Mouse (Mus musculus) hindbrain, embryonic 10.5 days (tissue): ENCODE measurements around the gene Spats1. TPM values are rescaled to one million over a fixed set of nuclear protein-coding genes. Genes with fewer than 3 reads are reported as not detected.
A peak's percentile ranks its signal among the peaks of the same experiment; 100 is the strongest.

Source experiments
- DNase-seq: peaks from one replicate; pipeline ENCODE4 v3.0.0-alpha.2; 2017; ENCODE audit warnings: low spot score
- H3K27ac ChIP-seq: fragments of 300-500 bp; sonication (generic); 2 replicates; pipeline ENCODE4 v1.5.1; 2016; ENCODE audit warnings: mild to moderate bottlenecking, moderate library complexity
- H3K27me3 ChIP-seq: fragments of 300-500 bp; sonication (generic); 2 replicates; pipeline ENCODE4 v1.6.1; 2016; ENCODE audit warnings: mild to moderate bottlenecking; ENCODE audit not compliant: poor library complexity, insufficient read depth, severe bottlenecking
- H3K36me3 ChIP-seq: fragments of 300-500 bp; sonication (generic); 2 replicates; pipeline ENCODE4 v1.6.1; 2016; ENCODE audit warnings: mild to moderate bottlenecking, moderate library complexity
- H3K4me1 ChIP-seq: fragments of 300-500 bp; sonication (generic); replicated peaks from 2 replicates; pipeline ENCODE4 v1.6.1; 2016; ENCODE audit warnings: mild to moderate bottlenecking
- H3K4me3 ChIP-seq: fragments of 300-500 bp; sonication (generic); 2 replicates; pipeline ENCODE4 v1.5.1; 2016; ENCODE audit warnings: mild to moderate bottlenecking, moderate library complexity
- H3K9me3 ChIP-seq: fragments of 300-500 bp; sonication (generic); 2 replicates; pipeline ENCODE4 v1.6.1; 2016; ENCODE audit warnings: mild to moderate bottlenecking, moderate library complexity
- WGBS: fragments of 180-500 bp; shearing (Covaris S2); methylation state at CpG from one replicate; pipeline ENCODE4 v1.1.7; 2016; 5-methylcytosine and 5-hydroxymethylcytosine counted together
- polyA plus RNA-seq: library from polyadenylated mRNA; unstranded; fragments of >200 nt; fragmentation: Nextera tagmentation; extraction: Ambion mirVana; gene quantifications from 2 replicates; pipeline ENCODE4 v1.2.1, GENCODE M21; 2016

Spats1 gene
- 0.31 and 0.36 TPM in 2 replicates for polyA plus RNA-seq

DNA sequence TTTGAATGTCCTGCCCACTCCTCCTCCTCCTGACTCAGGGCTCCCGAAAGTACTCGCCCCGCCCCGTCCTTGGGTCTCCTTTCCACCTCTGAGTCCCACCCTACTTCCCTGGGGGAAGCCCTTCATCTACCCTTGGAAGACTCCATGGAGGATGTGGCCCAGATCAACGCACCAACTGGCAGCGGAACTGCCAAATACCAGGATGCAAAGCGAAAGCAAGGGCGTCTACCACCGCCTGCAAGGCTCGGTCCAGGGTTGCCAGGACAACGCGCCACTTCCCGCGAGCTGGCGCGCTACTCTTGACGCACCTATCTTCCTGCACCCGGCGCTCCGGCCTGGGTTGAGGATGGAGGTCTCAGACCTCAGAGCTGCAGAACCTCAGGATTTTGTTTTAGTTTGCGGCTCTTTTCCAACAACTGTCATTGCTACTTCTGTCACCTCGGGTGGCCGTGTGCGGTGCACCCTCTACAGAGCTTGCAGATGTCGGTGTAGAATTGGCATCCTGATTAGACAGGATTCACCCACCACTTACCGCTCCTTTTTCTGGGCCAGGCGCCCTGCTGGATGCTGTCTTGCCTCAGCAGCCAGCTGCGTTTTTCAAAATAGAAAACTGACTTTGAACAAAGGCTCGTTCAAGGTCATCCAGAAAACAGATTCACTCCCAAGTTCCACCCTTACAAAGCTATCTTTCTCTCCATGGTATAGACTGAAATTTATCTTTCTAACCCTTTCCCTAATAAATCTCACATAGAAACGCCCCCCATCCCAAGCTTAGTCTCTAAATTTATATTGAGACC lies at the start of gene Spats1:
Gene Spats1 (minus strand): TSS at position 747 of the 797 bp plus-strand sequence.
- Histone ChIP-seq H3K36me3 (no peaks in the 10 kb centered on the region), H3K4me1 (peaks cover 18% of the 10 kb centered on the region; the same call in 1 of the 2 replicates), H3K27ac (peak within 1 kb of the TSS; percentile 36; the same call in 1 of the 2 replicates), H3K9me3 (no peaks in the 10 kb centered on the region), H3K4me3 (peak within 1 kb of the TSS; percentile 56), H3K27me3 (peaks cover 47% of the 10 kb centered on the region)
- peak; percentile 71 for DNase-seq
- WGBS: 6% methylated on average over 30 of the region's 30 CpGs

DNA sequence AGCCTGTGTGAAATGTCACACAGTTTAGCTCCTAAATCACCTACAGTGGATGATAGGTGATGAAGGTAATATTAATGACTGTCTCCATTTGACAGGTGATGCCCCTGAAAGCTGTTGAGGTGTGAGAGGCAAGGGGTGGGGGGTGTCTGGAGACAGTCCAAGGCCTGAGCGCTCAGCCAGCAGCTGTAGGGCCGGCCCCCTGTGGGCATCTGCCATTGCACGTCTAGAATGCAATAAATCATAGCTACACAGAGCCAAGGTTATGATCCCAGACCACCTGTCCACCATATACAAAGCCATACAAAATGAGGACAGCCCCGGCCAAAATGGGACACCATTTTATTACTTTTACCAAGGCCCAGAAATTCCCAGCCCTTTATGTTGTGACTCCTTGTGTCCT lies 49.7 kb upstream of the Spats1 start:
- Histone ChIP-seq H3K4me1 (peaks cover 24% of the 10 kb centered on the region), H3K27me3 (peaks cover 59% of the 10 kb centered on the region)
- 81% methylated on average over 4 of the region's 4 CpGs for WGBS

DNA sequence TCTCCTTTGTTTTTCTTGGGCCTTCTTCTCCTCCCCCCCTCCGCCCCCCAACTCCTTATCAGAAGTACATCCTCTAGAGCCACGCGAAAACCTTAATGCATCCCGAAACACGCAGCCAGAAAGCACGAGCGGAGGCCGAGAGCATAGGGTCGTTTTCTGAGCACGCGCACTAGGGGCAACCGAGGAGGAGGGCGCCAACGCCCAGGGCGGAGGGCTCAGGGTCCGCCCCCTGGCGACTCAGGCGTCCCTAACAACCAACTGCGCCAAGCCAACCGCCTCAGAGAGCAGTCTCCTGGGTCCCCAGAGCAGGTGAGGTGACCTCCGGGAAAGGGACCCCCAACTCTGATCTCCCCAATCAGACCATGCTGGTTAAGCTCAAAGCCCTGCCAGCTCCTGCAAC lies 48.0 kb upstream of the Spats1 start, which contains the start of gene Tcte1:
Gene Tcte1 (plus strand): TSS at position 172 of the 400 bp plus-strand sequence.
- Histone ChIP-seq H3K27ac (peak within 1 kb of the TSS; percentile 79), H3K27me3 (peaks cover 51% of the 10 kb centered on the region), H3K4me1 (peaks cover 28% of the 10 kb centered on the region), H3K4me3 (peak within 1 kb of the TSS; percentile 51), H3K9me3 (no peaks in the 10 kb centered on the region), H3K36me3 (peaks cover 29% of the 10 kb centered on the region)
- under 1% methylated on average over 21 of the region's 21 CpGs for WGBS
- DNase-seq: peak; percentile 76

More for the DNA sequence above, 49.7 kb upstream of the Spats1 start:
- no peak for DNase-seq
- Histone ChIP-seq H3K9me3 (no peaks in the 10 kb centered on the region), H3K27ac (no peak overlapping the region), H3K36me3 (peaks cover 12% of the 10 kb centered on the region), H3K4me3 (no peak overlapping the region)

DNA sequence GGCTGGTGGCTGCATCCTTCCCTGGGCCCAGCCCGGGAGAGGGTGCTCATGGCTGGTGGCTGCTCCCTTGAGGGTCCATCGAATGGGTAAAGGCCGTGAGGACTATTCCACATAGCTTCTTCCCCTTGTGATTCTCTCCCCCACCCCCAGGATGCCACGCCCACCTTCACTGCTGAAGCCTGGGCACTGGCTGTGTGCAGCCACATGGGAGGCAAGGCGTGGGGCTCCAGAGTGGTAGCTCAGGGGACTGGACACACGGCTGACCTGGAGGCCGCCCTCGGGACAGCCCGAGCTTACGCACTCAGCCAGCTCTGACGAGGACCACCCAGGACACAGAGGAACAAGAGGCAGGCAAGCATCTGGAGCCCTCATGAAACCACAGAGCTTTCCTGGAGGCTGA lies 44.9 kb upstream of the Spats1 start:
- Histone ChIP-seq H3K4me3 (no peak overlapping the region), H3K27me3 (peaks cover 24% of the 10 kb centered on the region), H3K4me1 (peaks cover 22% of the 10 kb centered on the region), H3K27ac (no peak overlapping the region), H3K9me3 (no peaks in the 10 kb centered on the region), H3K36me3 (peaks cover 57% of the 10 kb centered on the region)
- 80% methylated on average over 11 of the region's 11 CpGs for WGBS
- no peak for DNase-seq

GRCm38 (mm10) chr17:45518766-45519475 lies 43.7 kb upstream of the Spats1 start:
- peaks cover 12% of the 10 kb centered on the region for H3K27me3 ChIP-seq
- H3K4me1 ChIP-seq: peaks cover 25% of the 10 kb centered on the region
- H3K36me3 ChIP-seq: peaks cover 58% of the 10 kb centered on the region
- DNase-seq: no peak
- WGBS: 90% methylated on average over 12 of the region's 12 CpGs
- no peaks in the 10 kb centered on the region for H3K9me3 ChIP-seq
- H3K4me3 ChIP-seq: no peak overlapping the region
- H3K27ac ChIP-seq: peak overlapping the region; percentile 56

DNA sequence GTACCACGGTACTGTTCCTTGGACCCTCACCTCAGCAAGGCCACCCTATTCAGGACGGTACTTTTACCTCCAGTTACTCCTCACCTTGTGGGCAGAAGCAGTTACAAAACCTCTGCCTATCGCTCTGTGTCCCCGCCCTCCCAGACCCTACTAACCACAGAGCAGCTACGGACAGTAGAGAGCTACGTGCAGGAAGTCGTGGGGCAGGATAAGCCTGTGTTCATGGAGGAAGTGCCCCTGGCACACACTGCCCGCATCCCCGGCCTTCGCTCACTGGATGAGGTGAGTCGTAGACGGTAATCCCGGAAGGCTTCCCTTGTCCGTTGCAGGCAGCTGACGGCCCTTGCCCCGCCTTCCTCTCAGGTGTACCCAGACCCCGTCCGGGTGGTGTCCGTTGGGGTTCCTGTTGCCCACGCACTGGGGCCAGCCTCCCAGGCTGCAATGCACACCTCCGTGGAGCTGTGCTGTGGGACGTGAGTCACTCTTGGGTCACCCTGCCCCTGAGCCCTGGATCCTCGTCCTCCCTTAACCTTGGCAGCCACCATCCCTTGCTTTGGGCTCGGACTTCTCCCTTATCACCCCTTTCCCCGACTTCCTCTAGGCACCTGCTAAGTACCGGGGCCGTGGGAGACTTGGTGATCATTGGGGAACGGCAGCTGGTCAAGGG lies 42.5 kb upstream of the Spats1 start:
- peaks cover 13% of the 10 kb centered on the region for H3K4me1 ChIP-seq
- DNase-seq: no peak
- 93% methylated on average over 28 of the region's 28 CpGs for WGBS
- peaks cover 6% of the 10 kb centered on the region; the same call in 1 of the 2 replicates for H3K27me3 ChIP-seq
- peaks cover 63% of the 10 kb centered on the region for H3K36me3 ChIP-seq
- H3K4me3 ChIP-seq: no peak overlapping the region
- H3K9me3 ChIP-seq: no peaks in the 10 kb centered on the region
- H3K27ac ChIP-seq: no peak overlapping the region

DNA sequence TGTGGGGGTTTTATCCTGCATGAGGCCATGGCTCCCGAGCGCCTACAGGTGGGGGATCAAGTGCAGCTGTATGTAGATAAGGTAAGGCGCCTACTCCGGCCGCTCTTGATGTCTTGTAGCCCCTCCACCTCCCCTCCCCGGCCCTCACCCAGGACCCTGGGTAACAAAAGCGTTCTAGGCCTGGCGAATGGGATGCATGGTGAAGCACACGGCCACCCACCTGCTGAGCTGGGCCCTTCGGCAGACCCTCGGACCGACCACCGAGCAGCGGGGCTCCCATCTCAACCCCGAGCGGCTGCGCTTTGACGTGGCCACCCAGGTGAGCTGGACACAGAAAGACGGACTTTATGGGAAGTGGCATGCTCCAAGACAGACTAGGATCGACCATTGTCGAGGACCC lies 41.9 kb upstream of the Spats1 start:
- Histone ChIP-seq H3K4me3 (no peak overlapping the region), H3K27me3 (peaks cover 1% of the 10 kb centered on the region; the same call in 1 of the 2 replicates), H3K9me3 (no peaks in the 10 kb centered on the region), H3K27ac (no peak overlapping the region), H3K4me1 (peaks cover 9% of the 10 kb centered on the region), H3K36me3 (peaks cover 63% of the 10 kb centered on the region)
- DNase-seq: no peak
- WGBS: 89% methylated on average over 21 of the region's 21 CpGs

DNA sequence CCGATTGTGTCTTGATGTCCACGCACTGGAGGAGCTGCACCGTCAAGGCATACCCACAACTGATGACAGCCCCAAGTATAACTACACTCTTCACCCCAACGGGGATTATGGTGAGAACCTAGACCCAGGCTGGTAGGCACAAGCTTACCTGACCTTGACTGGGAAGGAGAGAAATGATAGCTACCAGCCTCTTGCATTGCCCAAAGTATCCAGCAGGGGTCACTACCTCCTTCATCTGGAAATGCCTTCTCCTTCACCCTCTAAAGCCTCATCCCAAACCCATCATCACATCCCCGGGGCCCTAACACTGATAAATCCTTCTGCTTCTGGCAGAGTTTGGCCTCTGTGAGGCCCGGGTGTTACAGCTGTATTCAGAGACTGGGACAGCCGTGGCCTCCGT lies 41.3 kb upstream of the Spats1 start:
- peaks cover 9% of the 10 kb centered on the region; the same call in 1 of the 2 replicates for H3K4me1 ChIP-seq
- WGBS: 56% methylated on average over 8 of the region's 8 CpGs
- H3K27ac ChIP-seq: no peak overlapping the region
- H3K4me3 ChIP-seq: no peak overlapping the region
- peak; percentile 81 for DNase-seq
- H3K36me3 ChIP-seq: peaks cover 63% of the 10 kb centered on the region
- no peaks in the 10 kb centered on the region for H3K9me3 ChIP-seq
- no peaks in the 10 kb centered on the region for H3K27me3 ChIP-seq

DNA sequence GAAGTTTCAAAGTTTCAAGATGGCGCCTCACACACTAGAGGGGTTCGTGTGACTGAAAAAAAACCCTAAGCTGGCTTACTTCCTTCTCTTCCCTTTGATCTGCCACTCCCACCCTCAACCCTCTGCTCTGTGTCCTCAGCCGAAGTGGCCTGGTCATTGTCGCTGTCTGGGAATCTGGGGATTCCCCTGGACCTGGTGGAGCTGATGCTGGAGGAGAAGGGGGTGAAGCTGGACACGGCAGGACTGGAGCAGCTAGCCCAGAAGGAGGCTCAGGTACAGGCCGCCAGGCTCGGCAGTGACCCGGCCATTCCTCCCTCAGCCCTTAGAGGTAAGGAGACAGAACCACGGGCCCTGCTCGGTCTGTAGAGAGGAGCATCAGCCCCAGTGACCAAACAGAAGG lies 40.6 kb upstream of the Spats1 start:
- Histone ChIP-seq H3K27me3 (no peaks in the 10 kb centered on the region), H3K27ac (peak overlapping the region; percentile 9; the same call in 1 of the 2 replicates), H3K4me1 (peaks cover 9% of the 10 kb centered on the region; the same call in 1 of the 2 replicates), H3K9me3 (no peaks in the 10 kb centered on the region), H3K4me3 (no peak overlapping the region), H3K36me3 (peaks cover 65% of the 10 kb centered on the region)
- no peak for DNase-seq
- WGBS: 90% methylated on average over 10 of the region's 10 CpGs

- Histone ChIP-seq H3K27me3 (no peaks in the 10 kb centered on the region), H3K4me3 (no peak overlapping the region), H3K27ac (no peak overlapping the region), H3K4me1 (peaks cover 9% of the 10 kb centered on the region; the same call in 1 of the 2 replicates), H3K36me3 (peaks cover 65% of the 10 kb centered on the region), H3K9me3 (no peaks in the 10 kb centered on the region)
- DNase-seq: no peak
- 57% methylated on average over 15 of the region's 15 CpGs for WGBS
Measured at GRCm38 (mm10) chr17:45515204-45515726, 40.0 kb upstream of the Spats1 start.

DNA sequence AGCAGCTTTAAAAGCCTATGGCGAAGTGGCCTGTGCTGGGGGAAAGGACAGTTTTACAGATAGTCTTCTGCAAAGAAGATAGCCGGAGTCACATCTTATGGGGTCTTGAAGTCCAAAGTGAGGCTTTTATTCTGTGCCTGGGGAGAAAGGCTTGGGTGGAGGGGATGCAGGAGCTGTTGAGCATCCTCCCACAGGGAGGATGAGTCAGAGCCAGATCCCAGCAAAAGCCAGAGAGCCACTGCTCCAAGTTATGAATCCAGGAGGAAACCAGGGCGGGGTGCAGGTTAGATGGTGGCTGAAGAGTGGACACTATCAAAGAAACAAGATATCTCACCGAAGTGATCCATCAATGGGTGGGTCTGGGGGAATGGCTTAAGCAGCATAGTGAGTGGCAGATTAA lies 36.5 kb upstream of the Spats1 start:
- Histone ChIP-seq H3K27ac (no peak overlapping the region), H3K36me3 (peaks cover 49% of the 10 kb centered on the region), H3K9me3 (no peaks in the 10 kb centered on the region), H3K27me3 (no peaks in the 10 kb centered on the region), H3K4me3 (no peak overlapping the region), H3K4me1 (peaks cover 14% of the 10 kb centered on the region)
- no peak for DNase-seq
- WGBS: 92% methylated on average over 4 of the region's 4 CpGs

GRCm38 (mm10) chr17:45510871-45511270 lies 35.7 kb upstream of the Spats1 start:
- no peaks in the 10 kb centered on the region for H3K9me3 ChIP-seq
- H3K36me3 ChIP-seq: peaks cover 42% of the 10 kb centered on the region
- 95% methylated on average over 4 of the region's 4 CpGs for WGBS
- no peak for DNase-seq
- H3K27me3 ChIP-seq: no peaks in the 10 kb centered on the region
- peaks cover 22% of the 10 kb centered on the region for H3K4me1 ChIP-seq
- H3K4me3 ChIP-seq: no peak overlapping the region
- no peak overlapping the region for H3K27ac ChIP-seq
